Mouse (Mus musculus) urinary bladder, postnatal 4 days (tissue): Measurements from ENCODE around the gene Catip.

Experiments
- DNase-seq, 2 experiments: peaks; one replicate each; pipeline ENCODE4 v3.0.0; 2021 to 2022; ENCODE audit warnings: low spot score in 2 of 2

Gene Catip

GRCm38 (mm10) chr1:74400531-74400930 lies 38.6 kb downstream of the Catip start:
- no peak for DNase-seq

GRCm38 (mm10) chr1:74401015-74401702 lies 39.3 kb downstream of the Catip start:
- no peak for DNase-seq

GRCm38 (mm10) chr1:74404206-74404605 lies 42.3 kb downstream of the Catip start:
- no peak for DNase-seq

- DNase-seq, result no peak
These were observed 46.9 kb downstream of the Catip start, which contains the start of gene Vil1 for GRCm38 (mm10) chr1:74408589-74409504. TSS of gene Vil1 (plus strand) at chr1:74409376.

GRCm38 (mm10) chr1:74411753-74412325 lies 49.9 kb downstream of the Catip start:
- no peak for DNase-seq

GRCm38 (mm10) chr1:74412711-74413110 lies 50.8 kb downstream of the Catip start:
- no peak for DNase-seq

- DNase-seq, result no peak
These were observed 53.2 kb downstream of the Catip start for GRCm38 (mm10) chr1:74415143-74415542.
